Mouse (Mus musculus): Measurements from ENCODE around the gene Pes1.
"Not testable (repeated sequence)": the region's sequence is repeated elsewhere in the genome, so short reads cannot be mapped to it uniquely, and the experiment has no call there.

Pes1 gene

GRCm38 (mm10) chr11:3963610-3964415 lies at the start of gene Pes1:
TSS of gene Pes1 (plus strand) at chr11:3963975.
- DNase-seq (ENCODE audit: low spot score in 2 of 2): peak; percentile 81 to 87

- DNase-seq (ENCODE audit: low spot score in 2 of 2): peak; percentile 64 to 77
Measured at GRCm38 (mm10) chr11:3914109-3914840, 49.5 kb upstream of the Pes1 start, which contains the start of gene Slc35e4. TSS of gene Slc35e4 (minus strand) at chr11:3914664.

GRCm38 (mm10) chr11:3918738-3919137 lies 45.0 kb upstream of the Pes1 start:
- peak in 1 of 2 experiments; percentile 25 for DNase-seq (ENCODE audit: low spot score in 2 of 2)

- DNase-seq (ENCODE audit: low spot score in 2 of 2): no peak
Measured at GRCm38 (mm10) chr11:3920476-3920875, 43.3 kb upstream of the Pes1 start.

GRCm38 (mm10) chr11:3921281-3921850 lies 42.4 kb upstream of the Pes1 start:
- peak; percentile 26 to 50 for DNase-seq (ENCODE audit: low spot score in 2 of 2)

GRCm38 (mm10) chr11:3922115-3922514 lies 41.7 kb upstream of the Pes1 start:
- no peak for DNase-seq (ENCODE audit: low spot score in 2 of 2)

- no peak for DNase-seq (ENCODE audit: low spot score in 2 of 2)
Measured at GRCm38 (mm10) chr11:3922731-3923130, 41.0 kb upstream of the Pes1 start.

- DNase-seq (ENCODE audit: low spot score in 2 of 2): no peak
Measured at GRCm38 (mm10) chr11:3925916-3926315, 37.9 kb upstream of the Pes1 start.

- DNase-seq (ENCODE audit: low spot score in 2 of 2): no peak
Measured at GRCm38 (mm10) chr11:3930019-3930418, 33.8 kb upstream of the Pes1 start.

GRCm38 (mm10) chr11:3930931-3931330 lies 32.8 kb upstream of the Pes1 start:
- no peak for DNase-seq (ENCODE audit: low spot score in 2 of 2)

GRCm38 (mm10) chr11:3931511-3932211 lies 32.1 kb upstream of the Pes1 start, which contains the start of gene Tcn2:
TSS of gene Tcn2 (minus strand) at chr11:3932159.
- peak; percentile 75 to 77 for DNase-seq (ENCODE audit: low spot score in 2 of 2)

- no peak for DNase-seq (ENCODE audit: low spot score in 2 of 2)
Measured at GRCm38 (mm10) chr11:3933756-3934285, 30.0 kb upstream of the Pes1 start.

- DNase-seq (ENCODE audit: low spot score in 2 of 2): no peak
Measured at GRCm38 (mm10) chr11:3935135-3935534, 28.6 kb upstream of the Pes1 start.

- DNase-seq (ENCODE audit: low spot score in 2 of 2): no peak
Measured at GRCm38 (mm10) chr11:3936318-3936717, 27.5 kb upstream of the Pes1 start.

- no peak for DNase-seq (ENCODE audit: low spot score in 2 of 2)
Measured at GRCm38 (mm10) chr11:3937321-3937874, 26.4 kb upstream of the Pes1 start.

- no peak for DNase-seq (ENCODE audit: low spot score in 2 of 2)
Measured at GRCm38 (mm10) chr11:3941371-3941770, 22.4 kb upstream of the Pes1 start.

GRCm38 (mm10) chr11:3946386-3946785 lies 17.4 kb upstream of the Pes1 start:
- DNase-seq (ENCODE audit: low spot score in 2 of 2): no peak

- DNase-seq (ENCODE audit: low spot score in 2 of 2): not testable (repeated sequence)
Measured at GRCm38 (mm10) chr11:3954876-3955275, 8.9 kb upstream of the Pes1 start.

- not testable (repeated sequence) for DNase-seq (ENCODE audit: low spot score in 2 of 2)
Measured at GRCm38 (mm10) chr11:3955371-3955770, 8.4 kb upstream of the Pes1 start.

GRCm38 (mm10) chr11:3960901-3961300 lies 2.9 kb upstream of the Pes1 start:
- no peak for DNase-seq (ENCODE audit: low spot score in 2 of 2)

GRCm38 (mm10) chr11:3961761-3962160 lies 2.0 kb upstream of the Pes1 start:
- DNase-seq (ENCODE audit: low spot score in 2 of 2): no peak

Measured in natural killer cell, adult 2 months (primary cell).